In genomic region chr4:152263089-152263488, GRCm38 (mm10) we compare ENCODE assay signal across 15 mouse cellular contexts. TPM values are rescaled to one million over a fixed set of nuclear protein-coding genes. Genes with fewer than 3 reads are reported as not detected.
DNase-seq lines count a peak whose midpoint lies in the region; ATAC-seq and TF ChIP-seq lines count a peak whose summit lies in the region.
"Had no signal": no experiment of that assay in that cellular context is flagged by ENCODE, and none has a peak within 500 bp of the region (broad histone marks: within the 10 kb centered on the region; RNA-seq: fewer than 3 reads in every experiment).

No protein-coding gene starts in this region.

- ATAC-seq in lung, embryonic 14.5 days (ENCODE audit: insufficient read depth), result no peak
- ATAC-seq: inflammation-experienced regulatory T-cells, adult 6 months; midbrain, embryonic 15.5 days had no signal

- no peak for TF ChIP-seq CTCF in lung, embryonic 14.5 days (IDR thresholded peaks at IDR 0.05; ENCODE audit: low read depth)

- no peaks in the 10 kb centered on the region for H3K27me3 ChIP-seq in heart, embryonic 10.5 days (ENCODE audit: insufficient read depth, poor library complexity, severe bottlenecking)
- no peaks in the 10 kb centered on the region for H3K27me3 ChIP-seq in lung, embryonic 14.5 days (ENCODE audit: insufficient read depth, low read length)
- H3K27me3 ChIP-seq: midbrain, embryonic 15.5 days; neural tube, embryonic 12.5 days had no signal

- H3K36me3 ChIP-seq in heart, embryonic 10.5 days, result peaks cover 5% of the 10 kb centered on the region
- 0 out of 2 replicates have a peak, but pooled peaks cover 5% of the 10 kb centered on the region for H3K36me3 ChIP-seq in lung, embryonic 14.5 days (ENCODE audit: insufficient read depth)
- H3K36me3 ChIP-seq: midbrain, embryonic 15.5 days had no signal

- no peaks in the 10 kb centered on the region for H3K9me3 ChIP-seq in heart, embryonic 10.5 days
- H3K9me3 ChIP-seq in lung, embryonic 14.5 days (ENCODE audit: low read depth, low read length), result no peaks in the 10 kb centered on the region
- H3K9me3 ChIP-seq: midbrain, embryonic 15.5 days; neural tube, embryonic 12.5 days had no signal

- H3K27ac ChIP-seq in heart, embryonic 10.5 days, result peak overlapping the region; percentile 91
- peak overlapping the region; percentile 37 for H3K27ac ChIP-seq in lung, embryonic 14.5 days (ENCODE audit: low read depth)
- H3K27ac ChIP-seq: midbrain, embryonic 15.5 days; neural tube, embryonic 12.5 days had no signal

- peaks cover 76% of the 10 kb centered on the region for H3K4me1 ChIP-seq in heart, embryonic 10.5 days
- H3K4me1 ChIP-seq in lung, embryonic 14.5 days (ENCODE audit: insufficient read depth), result peaks cover 8% of the 10 kb centered on the region; the same call in 1 of the 2 replicates

- no peak overlapping the region for H3K9ac ChIP-seq in lung, embryonic 14.5 days
- H3K9ac ChIP-seq: midbrain, embryonic 15.5 days; neural tube, embryonic 12.5 days had no signal

- no peak for DNase-seq in heart, embryonic 10.5 days (ENCODE audit: low spot score)
- DNase-seq in heart, adult 11 months, result no peak
- DNase-seq in lung, embryonic 14.5 days, result no peak
- DNase-seq in lung, postnatal 14 days, result no peak
- peak; percentile 66 for DNase-seq in liver
- no peak for DNase-seq in embryo, embryonic 9.5 days (ENCODE audit: extremely low spot score)
- no peak for DNase-seq in ovary, postnatal 36 days (ENCODE audit: low spot score)
- DNase-seq: left cerebral cortex, postnatal 4 days; right cerebral cortex, adult 18-20 months; thymus, adult 2 months had no signal

- no peak overlapping the region for H3K4me2 ChIP-seq in lung, embryonic 14.5 days
- H3K4me2 ChIP-seq: midbrain, embryonic 15.5 days; neural tube, embryonic 12.5 days had no signal

- no peak overlapping the region for H3K4me3 ChIP-seq in heart, embryonic 10.5 days
- H3K4me3 ChIP-seq in lung, embryonic 14.5 days (ENCODE audit: low read depth, low read length), result no peak overlapping the region
- H3K4me3 ChIP-seq: midbrain, embryonic 15.5 days; neural tube, embryonic 12.5 days had no signal

- WGBS in heart, embryonic 10.5 days, result 45% methylated on average over 9 of the region's 9 CpGs
- 57% methylated on average over 9 of the region's 9 CpGs for WGBS in lung, embryonic 14.5 days

RNA-seq across cellular contexts. Expression of gene Gpr153, which starts 10.9 kb away (rescaled TPM):
- 5.5 and 6.3 TPM in 2 replicates for polyA plus RNA-seq in heart, embryonic 10.5 days (2016; fragmentation: Nextera tagmentation; extraction: Ambion mirVana)
- 19.5 and 20.0 TPM in 2 replicates for polyA plus RNA-seq in lung, embryonic 14.5 days (2014; fragmentation: Nextera tagmentation; extraction: Ambion mirVana)

RNA-seq across cellular contexts. Expression of gene Hes3, which starts 28.4 kb away (rescaled TPM):
- not detected in 2 replicates for polyA plus RNA-seq in heart, embryonic 10.5 days (2016; fragmentation: Nextera tagmentation; extraction: Ambion mirVana)
- not detected in 2 replicates for polyA plus RNA-seq in lung, embryonic 14.5 days (2014; fragmentation: Nextera tagmentation; extraction: Ambion mirVana)
- polyA plus RNA-seq: C2C12; gonadal fat pad, adult 2 months; inflammation-experienced regulatory T-cells, adult 6 months had no signal

RNA-seq across cellular contexts. Expression of gene Icmt, which starts 33.9 kb away (rescaled TPM):
- 23.1 and 27.4 TPM in 2 replicates for polyA plus RNA-seq in heart, embryonic 10.5 days (2016; fragmentation: Nextera tagmentation; extraction: Ambion mirVana)
- 31.2 and 31.8 TPM in 2 replicates for polyA plus RNA-seq in lung, embryonic 14.5 days (2014; fragmentation: Nextera tagmentation; extraction: Ambion mirVana)

RNA-seq across cellular contexts. Expression of gene Rnf207, which starts 55.7 kb away (rescaled TPM):
- polyA plus RNA-seq in heart, embryonic 10.5 days (2016; fragmentation: Nextera tagmentation; extraction: Ambion mirVana), result 19.1 and 39.9 TPM in 2 replicates
- 0.36 and 0.65 TPM in 2 replicates for polyA plus RNA-seq in lung, embryonic 14.5 days (2014; fragmentation: Nextera tagmentation; extraction: Ambion mirVana)
- polyA plus RNA-seq: inflammation-experienced regulatory T-cells, adult 6 months had no signal
